Mouse (Mus musculus): ENCODE measurements around the gene Dot1l.

- TF ChIP-seq CTCF (IDR thresholded peaks at IDR 0.05; ENCODE audit: extremely low read depth, insufficient read depth, low read length) (no peak), POLR2A (IDR thresholded peaks at IDR 0.05; ENCODE audit: extremely low read depth, insufficient read depth, low read length) (no peak)
Observed at GRCm38 (mm10) chr10:80736731-80737130, 18.3 kb upstream of the Dot1l start.

Data from cortical plate, adult 2 months (tissue).